Mouse (Mus musculus): ENCODE measurements around the gene Tmem114.

DNA sequence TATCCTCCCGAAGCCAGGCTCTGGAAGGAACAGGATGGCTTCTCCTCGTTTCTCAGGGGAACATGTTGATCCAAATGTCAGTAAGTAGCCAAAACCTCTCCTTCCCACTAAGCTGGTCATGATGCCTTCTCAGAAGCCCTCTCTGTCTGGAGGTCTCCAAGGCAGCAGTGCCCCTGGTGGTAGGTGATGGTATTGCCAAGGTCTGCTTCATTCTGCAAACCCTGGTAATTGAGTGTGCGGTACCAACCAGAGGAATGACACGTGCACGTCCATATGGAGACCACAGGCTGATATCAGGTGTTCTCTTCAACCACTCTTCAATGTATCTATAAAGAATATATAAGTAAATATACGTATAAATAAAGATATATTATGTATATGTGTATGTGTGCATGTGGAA is 34.2 kb upstream of the Tmem114 start:
- TF ChIP-seq CTCF (IDR thresholded peaks at IDR 0.05; ENCODE audit: control insufficient read depth, insufficient read depth, low read length) (peak; percentile 89), POLR2A (IDR thresholded peaks at IDR 0.05; ENCODE audit: borderline replicate concordance, control insufficient read depth, low read depth, low read length) (no peak)
